Mouse (Mus musculus) midbrain, embryonic 13.5 days (tissue): ENCODE measurements around the gene Fam162a. TPM values are rescaled to one million over a fixed set of nuclear protein-coding genes. Genes with fewer than 3 reads are reported as not detected.

ENCODE experiments used
- polyA plus RNA-seq: library from polyadenylated mRNA; unstranded; fragments of >200 nt; fragmentation: Nextera tagmentation; extraction: Ambion mirVana; gene quantifications from 2 replicates; pipeline ENCODE4 v1.2.1, GENCODE M21; 2015

Fam162a gene
- polyA plus RNA-seq, 1 experiment from 2014 or later = 170 TPM

Other genes with a start within 250 kb of the Fam162a start
- gene Parp14, start 200.1 kb downstream of the Fam162a start, polyA plus RNA-seq = 0.24 and 0.35 TPM in 2 replicates
- 1.5 and 1.8 TPM in 2 replicates for gene Parp9, start 133.1 kb downstream of the Fam162a start, polyA plus RNA-seq
- 1.3 and 1.4 TPM in 2 replicates for gene Dtx3l, start 132.4 kb downstream of the Fam162a start, polyA plus RNA-seq
- 79.8 and 84.1 TPM in 2 replicates for gene Kpna1, start 92.8 kb downstream of the Fam162a start, polyA plus RNA-seq
- gene Wdr5b, start 30.4 kb downstream of the Fam162a start, polyA plus RNA-seq = 14.5 and 14.8 TPM in 2 replicates
- 44.8 and 45.6 TPM in 2 replicates for gene Ccdc58, start 91 bp upstream of the Fam162a start, polyA plus RNA-seq
- gene Csta1, start 59.6 kb upstream of the Fam162a start, polyA plus RNA-seq = not detected in 2 replicates
- gene Stfa2l1, start 85.2 kb upstream of the Fam162a start, polyA plus RNA-seq = 0.59 TPM in 1 of 2 replicates, not detected in the other
- gene Gm5483, start 112.6 kb upstream of the Fam162a start, polyA plus RNA-seq = 1.1 TPM in 1 of 2 replicates, not detected in the other
- not detected in 2 replicates for gene Gm5416, start 138.8 kb upstream of the Fam162a start, polyA plus RNA-seq
- 1.4 TPM in 1 of 2 replicates, not detected in the other for gene 2010005H15Rik, start 149.9 kb upstream of the Fam162a start, polyA plus RNA-seq
- gene Stfa1, start 205.4 kb upstream of the Fam162a start, polyA plus RNA-seq = 0.48 and 1.0 TPM in 2 replicates